Mouse (Mus musculus): ENCODE data around the gene Sphk2. TPM values are rescaled to one million over a fixed set of nuclear protein-coding genes. Genes with fewer than 3 reads are reported as not detected.

The Sphk2 gene
- polyA plus RNA-seq, 1 experiment from 2014 or later, result 25.1 TPM

- WGBS, result 82% methylated on average over 19 of the region's 19 CpGs
- H3K4me1 ChIP-seq (replicated peaks), result peaks cover 52% of the 10 kb centered on the region
- no peak for ATAC-seq (ENCODE audit: low read depth)
- H3K36me3 ChIP-seq, result peaks cover 47% of the 10 kb centered on the region
- peak overlapping the region; percentile 65 for H3K4me3 ChIP-seq
- H3K27me3 ChIP-seq, result no peaks in the 10 kb centered on the region
- no peaks in the 10 kb centered on the region for H3K9me3 ChIP-seq
- peak overlapping the region; percentile 82 for H3K4me2 ChIP-seq
- peak overlapping the region; percentile 61 for H3K9ac ChIP-seq
- H3K27ac ChIP-seq (replicated peaks), result peak overlapping the region; percentile 77
Measured at GRCm38 (mm10) chr7:45715741-45716459, 1.9 kb downstream of the Sphk2 start.

GRCm38 (mm10) chr7:45715090-45715708 lies 2.6 kb downstream of the Sphk2 start, which contains the start of gene Rpl18:
Gene Rpl18 (plus strand): TSS chr7:45715457.
- H3K36me3 ChIP-seq, result peaks cover 47% of the 10 kb centered on the region
- 7% methylated on average over 34 of the region's 34 CpGs for WGBS
- H3K9me3 ChIP-seq, result no peaks in the 10 kb centered on the region
- peak within 1 kb of the TSS; percentile 65 for H3K4me3 ChIP-seq
- peaks cover 51% of the 10 kb centered on the region for H3K4me1 ChIP-seq (replicated peaks)
- H3K27ac ChIP-seq (replicated peaks), result peak within 1 kb of the TSS; percentile 77
- H3K9ac ChIP-seq, result peak within 1 kb of the TSS; percentile 76
- H3K27me3 ChIP-seq, result no peaks in the 10 kb centered on the region
- peak; percentile 90 for ATAC-seq (ENCODE audit: low read depth)
- peak within 1 kb of the TSS; percentile 82 for H3K4me2 ChIP-seq

- Histone ChIP-seq H3K4me3 (peak overlapping the region; percentile 65), H3K27ac (replicated peaks) (peak overlapping the region; percentile 61; the same call in 1 of the 2 replicates), H3K36me3 (peaks cover 47% of the 10 kb centered on the region), H3K9me3 (no peaks in the 10 kb centered on the region), H3K4me2 (peak overlapping the region; percentile 82), H3K4me1 (replicated peaks) (peaks cover 52% of the 10 kb centered on the region), H3K9ac (peak overlapping the region; percentile 76), H3K27me3 (no peaks in the 10 kb centered on the region)
- WGBS, result 12% methylated on average over 14 of the region's 14 CpGs
- peak; percentile 44 for ATAC-seq (ENCODE audit: low read depth)
Measured at GRCm38 (mm10) chr7:45714630-45715089, 3.1 kb downstream of the Sphk2 start.

- Histone ChIP-seq H3K36me3 (peaks cover 44% of the 10 kb centered on the region), H3K9ac (peak overlapping the region; percentile 76), H3K4me1 (replicated peaks) (peaks cover 52% of the 10 kb centered on the region), H3K4me3 (peak overlapping the region; percentile 65), H3K9me3 (no peaks in the 10 kb centered on the region), H3K27me3 (no peaks in the 10 kb centered on the region), H3K27ac (replicated peaks) (no peak overlapping the region), H3K4me2 (peak overlapping the region; percentile 82)
- 85% methylated on average over 6 of the region's 6 CpGs for WGBS
- ATAC-seq (ENCODE audit: low read depth), result no peak
Measured at GRCm38 (mm10) chr7:45713881-45714520, 3.8 kb downstream of the Sphk2 start.

- H3K4me1 ChIP-seq (replicated peaks), result peaks cover 52% of the 10 kb centered on the region
- H3K9ac ChIP-seq, result no peak overlapping the region
- no peak overlapping the region for H3K4me3 ChIP-seq
- H3K36me3 ChIP-seq, result peaks cover 44% of the 10 kb centered on the region
- 92% methylated on average over 16 of the region's 16 CpGs for WGBS
- no peak overlapping the region for H3K27ac ChIP-seq (replicated peaks)
- H3K4me2 ChIP-seq, result no peak overlapping the region
- H3K27me3 ChIP-seq, result no peaks in the 10 kb centered on the region
- no peak for ATAC-seq (ENCODE audit: low read depth)
- H3K9me3 ChIP-seq, result no peaks in the 10 kb centered on the region
Measured at GRCm38 (mm10) chr7:45713396-45713795, 4.4 kb downstream of the Sphk2 start.

- H3K4me2 ChIP-seq, result no peak overlapping the region
- H3K27ac ChIP-seq (replicated peaks), result no peak overlapping the region
- H3K9ac ChIP-seq, result no peak overlapping the region
- H3K4me3 ChIP-seq, result no peak overlapping the region
- no peak for ATAC-seq (ENCODE audit: low read depth)
- H3K4me1 ChIP-seq (replicated peaks), result peaks cover 63% of the 10 kb centered on the region
- H3K27me3 ChIP-seq, result no peaks in the 10 kb centered on the region
- 88% methylated on average over 21 of the region's 21 CpGs for WGBS
- H3K9me3 ChIP-seq, result no peaks in the 10 kb centered on the region
- peaks cover 44% of the 10 kb centered on the region for H3K36me3 ChIP-seq
Measured at GRCm38 (mm10) chr7:45712022-45712757, 5.6 kb downstream of the Sphk2 start.

GRCm38 (mm10) chr7:45711316-45712021 lies 6.3 kb downstream of the Sphk2 start:
- H3K27ac ChIP-seq (replicated peaks), result no peak overlapping the region
- no peaks in the 10 kb centered on the region for H3K9me3 ChIP-seq
- 92% methylated on average over 24 of the region's 24 CpGs for WGBS
- H3K4me1 ChIP-seq (replicated peaks), result peaks cover 63% of the 10 kb centered on the region
- peaks cover 44% of the 10 kb centered on the region for H3K36me3 ChIP-seq
- ATAC-seq (ENCODE audit: low read depth), result no peak
- no peak overlapping the region for H3K4me2 ChIP-seq
- no peak overlapping the region for H3K4me3 ChIP-seq
- H3K9ac ChIP-seq, result no peak overlapping the region
- H3K27me3 ChIP-seq, result no peaks in the 10 kb centered on the region

GRCm38 (mm10) chr7:45710477-45711191 lies 7.2 kb downstream of the Sphk2 start:
- H3K4me3 ChIP-seq, result no peak overlapping the region
- H3K27ac ChIP-seq (replicated peaks), result no peak overlapping the region
- WGBS, result 94% methylated on average over 20 of the region's 20 CpGs
- no peak for ATAC-seq (ENCODE audit: low read depth)
- no peaks in the 10 kb centered on the region for H3K27me3 ChIP-seq
- H3K36me3 ChIP-seq, result peaks cover 44% of the 10 kb centered on the region
- no peak overlapping the region for H3K4me2 ChIP-seq
- H3K4me1 ChIP-seq (replicated peaks), result peaks cover 63% of the 10 kb centered on the region
- no peak overlapping the region for H3K9ac ChIP-seq
- no peaks in the 10 kb centered on the region for H3K9me3 ChIP-seq

- peak overlapping the region; percentile 54; the same call in 1 of the 2 replicates for H3K27ac ChIP-seq (replicated peaks)
- peak overlapping the region; percentile 99; the same call in 1 of the 2 replicates for H3K4me2 ChIP-seq
- H3K4me1 ChIP-seq (replicated peaks), result peaks cover 65% of the 10 kb centered on the region
Measured at GRCm38 (mm10) chr7:45709677-45710355, 8.0 kb downstream of the Sphk2 start.

GRCm38 (mm10) chr7:45709036-45709435 lies 8.8 kb downstream of the Sphk2 start:
- ATAC-seq (ENCODE audit: low read depth), result no peak
- Histone ChIP-seq H3K9ac (peak overlapping the region; percentile 4; the same call in 1 of the 2 replicates), H3K27me3 (no peaks in the 10 kb centered on the region), H3K4me1 (replicated peaks) (peaks cover 61% of the 10 kb centered on the region), H3K36me3 (peaks cover 44% of the 10 kb centered on the region), H3K27ac (replicated peaks) (peak overlapping the region; percentile 54), H3K4me2 (peak overlapping the region; percentile 99; the same call in 1 of the 2 replicates), H3K9me3 (no peaks in the 10 kb centered on the region), H3K4me3 (no peak overlapping the region)
- WGBS, result 31% methylated on average over 6 of the region's 6 CpGs

More at GRCm38 (mm10) chr7:45709677-45710355, 8.0 kb downstream of the Sphk2 start:
- ATAC-seq (ENCODE audit: low read depth), result no peak
- 68% methylated on average over 14 of the region's 14 CpGs for WGBS
- Histone ChIP-seq H3K9me3 (no peaks in the 10 kb centered on the region), H3K27me3 (no peaks in the 10 kb centered on the region), H3K4me3 (no peak overlapping the region), H3K9ac (peak overlapping the region; percentile 4; the same call in 1 of the 2 replicates), H3K36me3 (peaks cover 44% of the 10 kb centered on the region)

Measured in neural tube, embryonic 13.5 days (tissue).